Mouse (Mus musculus) embryonic facial prominence, embryonic 12.5 days (tissue): ENCODE data around the gene Maml3. TPM values are rescaled to one million over a fixed set of nuclear protein-coding genes. Genes with fewer than 3 reads are reported as not detected.

ENCODE experiments used
- ATAC-seq: fragments of 200-750 bp; cut with Nextera tagmentation; 2 replicates; pipeline ENCODE4 v1.8.0; 2017; ENCODE audit not compliant: insufficient number of reproducible peaks, insufficient read depth, low FRiP score, low TSS enrichment
- H3K27ac ChIP-seq: fragments of 300-500 bp; sonication (generic); 2 replicates; pipeline ENCODE4 v1.5.1; 2016; ENCODE audit warnings: mild to moderate bottlenecking
- H3K27me3 ChIP-seq: fragments of 300-500 bp; sonication (generic); 2 replicates; pipeline ENCODE4 v1.6.1; 2016; ENCODE audit warnings: mild to moderate bottlenecking, moderate library complexity
- H3K36me3 ChIP-seq: fragments of 300-500 bp; sonication (generic); 2 replicates; pipeline ENCODE4 v1.6.1; 2016; ENCODE audit warnings: mild to moderate bottlenecking
- H3K4me1 ChIP-seq: fragments of 300-500 bp; sonication (generic); 2 replicates; pipeline ENCODE4 v1.6.1; 2016
- H3K4me2 ChIP-seq: fragments of 300-500 bp; sonication (generic); replicated peaks from 2 replicates; pipeline ENCODE4 v1.6.1; 2016; ENCODE audit warnings: mild to moderate bottlenecking, moderate library complexity
- H3K4me3 ChIP-seq: fragments of 300-500 bp; sonication (generic); 2 replicates; pipeline ENCODE4 v1.5.1; 2016; ENCODE audit warnings: mild to moderate bottlenecking
- H3K9ac ChIP-seq: fragments of 300-500 bp; sonication (generic); 2 replicates; pipeline ENCODE4 v1.6.1; 2016; ENCODE audit warnings: mild to moderate bottlenecking, moderate library complexity
- H3K9me3 ChIP-seq: fragments of 300-500 bp; sonication (generic); 2 replicates; pipeline ENCODE4 v1.6.1; 2016; ENCODE audit warnings: mild to moderate bottlenecking, moderate library complexity
- WGBS: fragments of 180-500 bp; shearing (Covaris S2); methylation state at CpG from one replicate; pipeline ENCODE4 v1.1.7; 2016; 5-methylcytosine and 5-hydroxymethylcytosine counted together
- polyA plus RNA-seq: library from polyadenylated mRNA; unstranded; fragments of >200 nt; fragmentation: Nextera tagmentation; extraction: Ambion mirVana; gene quantifications from 2 replicates; pipeline ENCODE4 v1.2.1, GENCODE M21; 2016

Maml3 gene
- polyA plus RNA-seq, 1 experiment from 2014 or later: 6.4 TPM

DNA sequence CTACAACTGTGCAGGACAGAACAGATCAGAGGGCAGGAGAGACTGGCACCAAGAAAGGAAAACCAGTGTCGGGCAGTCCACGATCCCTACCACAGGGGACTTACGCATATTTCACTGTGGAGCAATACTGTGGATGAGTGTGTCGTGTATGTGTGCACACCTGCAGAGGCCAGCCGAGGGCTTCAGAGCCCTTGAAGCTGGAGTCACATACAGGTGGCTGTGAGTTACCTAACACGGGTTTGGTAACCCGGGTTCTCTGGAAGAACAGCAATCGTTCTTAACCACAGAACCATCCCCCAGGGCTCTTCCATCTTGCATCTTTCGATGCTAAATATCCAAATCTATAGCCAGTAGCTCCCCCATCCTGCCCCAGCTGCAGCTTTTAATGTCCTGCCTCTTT is 228.1 kb downstream of the Maml3 start:
- Histone ChIP-seq H3K4me2 (no peak overlapping the region), H3K27ac (no peak overlapping the region), H3K9ac (no peak overlapping the region), H3K4me1 (peaks cover 20% of the 10 kb centered on the region), H3K4me3 (no peak overlapping the region), H3K9me3 (no peaks in the 10 kb centered on the region), H3K27me3 (no peaks in the 10 kb centered on the region), H3K36me3 (no peaks in the 10 kb centered on the region)
- 90% methylated on average over 9 of the region's 9 CpGs for WGBS
- ATAC-seq: no peak

DNA sequence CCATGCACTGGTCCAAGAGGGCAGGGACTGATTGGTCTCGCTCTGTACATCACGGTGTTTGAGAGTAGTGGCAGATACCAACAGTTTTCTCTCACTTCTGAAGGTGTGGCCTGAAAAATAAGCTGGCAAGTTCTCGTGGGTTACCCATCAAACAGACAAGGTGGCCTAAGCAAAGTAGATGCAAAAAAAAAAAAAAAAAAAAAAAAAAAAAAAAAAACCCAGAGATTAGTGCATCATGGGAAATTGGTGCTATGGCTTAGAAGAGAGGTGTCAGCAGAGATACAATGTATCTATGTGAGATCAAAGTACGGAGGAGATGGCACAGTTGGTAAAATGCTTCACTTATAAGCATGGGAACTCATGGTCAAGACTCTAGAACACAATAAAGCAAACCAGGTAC is 229.2 kb downstream of the Maml3 start:
- no peaks in the 10 kb centered on the region for H3K36me3 ChIP-seq
- WGBS: 89% methylated on average over 4 of the region's 4 CpGs
- H3K4me2 ChIP-seq: no peak overlapping the region
- no peaks in the 10 kb centered on the region for H3K9me3 ChIP-seq
- no peak overlapping the region for H3K4me3 ChIP-seq
- H3K27ac ChIP-seq: no peak overlapping the region
- no peaks in the 10 kb centered on the region for H3K27me3 ChIP-seq
- no peak overlapping the region for H3K9ac ChIP-seq
- H3K4me1 ChIP-seq: peaks cover 13% of the 10 kb centered on the region
- ATAC-seq: no peak

DNA sequence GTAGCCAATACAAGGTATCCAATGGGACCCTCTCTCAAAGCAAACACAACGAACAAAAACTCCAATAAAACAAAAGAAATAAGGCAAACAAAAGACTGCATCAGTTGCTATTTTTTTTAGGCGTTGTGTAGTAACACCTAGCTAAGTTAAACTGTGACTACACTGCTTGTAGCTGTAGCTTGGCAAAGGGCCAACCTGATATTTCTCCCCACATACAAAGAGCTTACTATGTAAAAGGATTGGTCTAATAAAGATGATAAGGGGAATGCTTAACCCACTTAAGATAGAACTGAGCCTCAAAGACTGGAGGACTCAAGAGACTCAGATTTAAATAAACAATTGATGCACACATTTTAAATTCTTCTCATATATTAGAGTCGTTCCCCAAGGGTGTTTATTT is 230.6 kb downstream of the Maml3 start:
- peaks cover 12% of the 10 kb centered on the region for H3K4me1 ChIP-seq
- no peak overlapping the region for H3K27ac ChIP-seq
- no peak overlapping the region for H3K4me2 ChIP-seq
- H3K9me3 ChIP-seq: no peaks in the 10 kb centered on the region
- no peak overlapping the region for H3K9ac ChIP-seq
- H3K27me3 ChIP-seq: no peaks in the 10 kb centered on the region
- H3K4me3 ChIP-seq: no peak overlapping the region
- no peaks in the 10 kb centered on the region for H3K36me3 ChIP-seq
- ATAC-seq: no peak
- 82% methylated on average over 3 of the region's 3 CpGs for WGBS

DNA sequence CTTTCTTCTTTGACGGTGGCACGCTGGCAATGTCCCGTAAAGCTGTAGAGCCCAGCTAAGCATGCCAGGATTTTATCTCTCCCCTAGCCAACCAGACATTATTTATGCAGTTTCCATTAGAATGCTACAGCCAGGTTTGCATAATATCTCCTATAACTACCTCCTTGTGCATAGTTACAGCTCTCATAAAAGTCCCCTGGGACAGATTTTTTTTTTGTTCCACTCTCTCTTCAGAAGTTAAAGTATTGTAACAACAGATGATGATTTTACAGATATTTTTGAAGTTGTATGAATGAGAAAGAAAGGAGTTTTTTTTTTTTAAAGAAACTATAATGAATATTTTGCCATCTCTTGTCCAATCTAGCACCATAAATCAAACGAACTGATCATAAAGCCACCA is 232.1 kb downstream of the Maml3 start:
- WGBS: 80% methylated on average over 4 of the region's 4 CpGs
- Histone ChIP-seq H3K27ac (no peak overlapping the region), H3K4me2 (no peak overlapping the region), H3K36me3 (no peaks in the 10 kb centered on the region), H3K9ac (no peak overlapping the region), H3K4me3 (no peak overlapping the region), H3K27me3 (no peaks in the 10 kb centered on the region), H3K9me3 (no peaks in the 10 kb centered on the region), H3K4me1 (peaks cover 22% of the 10 kb centered on the region)
- no peak for ATAC-seq

DNA sequence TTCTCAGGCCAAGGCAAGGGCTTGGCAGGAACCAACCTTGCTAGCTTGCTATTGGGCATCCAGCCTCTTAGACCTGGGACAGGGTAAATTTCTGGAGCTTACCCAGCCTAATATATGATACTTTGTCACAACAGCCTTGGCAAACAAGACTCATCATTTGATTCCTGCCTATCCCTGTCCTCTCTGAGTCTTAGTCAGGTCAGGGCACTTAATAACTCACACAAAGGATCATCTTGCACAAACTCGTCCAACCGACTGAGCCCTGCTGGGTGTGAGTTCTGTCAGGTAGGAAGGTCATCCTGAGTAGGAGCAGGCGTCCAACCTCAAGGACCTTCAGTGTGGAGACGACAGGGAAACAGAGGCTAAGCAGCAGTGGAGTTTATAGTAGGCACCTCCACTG is 233.5 kb downstream of the Maml3 start:
- Histone ChIP-seq H3K27me3 (no peaks in the 10 kb centered on the region), H3K4me2 (no peak overlapping the region), H3K4me1 (peaks cover 22% of the 10 kb centered on the region), H3K9ac (no peak overlapping the region), H3K9me3 (no peaks in the 10 kb centered on the region), H3K27ac (no peak overlapping the region), H3K4me3 (no peak overlapping the region), H3K36me3 (no peaks in the 10 kb centered on the region)
- 63% methylated on average over 4 of the region's 4 CpGs for WGBS
- ATAC-seq: no peak

DNA sequence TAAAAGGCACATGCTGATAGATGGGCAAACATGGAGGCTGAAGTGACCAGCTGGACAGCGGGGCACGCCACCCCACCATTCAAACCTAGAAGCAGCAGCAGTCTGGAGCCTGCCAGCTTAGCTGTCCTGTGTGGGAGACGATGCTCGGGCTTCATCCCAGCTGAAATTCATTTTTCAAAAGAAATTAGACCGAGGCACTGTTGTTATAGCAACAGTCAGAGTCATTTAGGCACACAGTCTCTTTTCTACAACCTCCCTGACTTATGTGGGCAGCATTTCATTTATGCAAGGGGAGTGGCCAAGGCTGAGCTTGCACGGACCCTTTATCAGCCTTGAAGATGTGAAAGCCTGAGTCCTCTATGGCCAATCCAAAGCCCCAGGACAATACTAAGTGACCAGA is 234.9 kb downstream of the Maml3 start:
- Histone ChIP-seq H3K36me3 (no peaks in the 10 kb centered on the region), H3K27me3 (no peaks in the 10 kb centered on the region), H3K4me1 (peaks cover 24% of the 10 kb centered on the region), H3K4me3 (no peak overlapping the region), H3K9ac (no peak overlapping the region), H3K4me2 (no peak overlapping the region), H3K9me3 (no peaks in the 10 kb centered on the region), H3K27ac (no peak overlapping the region)
- 49% methylated on average over 6 of the region's 6 CpGs for WGBS
- ATAC-seq: no peak

DNA sequence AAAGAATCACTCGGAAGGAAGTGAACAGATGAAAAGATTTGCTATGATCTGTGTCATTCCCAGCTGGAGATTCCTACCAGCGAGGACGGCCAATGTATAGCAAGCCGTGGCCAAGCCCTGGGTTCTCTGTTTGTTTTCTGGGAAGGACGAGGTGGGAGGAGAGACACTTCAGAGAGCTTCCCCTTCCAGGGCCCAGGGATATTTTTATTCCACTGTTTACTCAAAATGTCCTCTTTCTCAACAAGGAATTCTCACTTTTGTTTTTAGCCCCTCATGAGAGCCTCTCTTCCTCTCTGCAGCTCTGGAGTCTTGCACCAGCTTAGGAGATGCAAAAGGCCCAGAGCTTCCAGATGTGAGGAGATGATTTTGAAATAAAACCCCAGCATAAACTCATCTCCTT is 236.0 kb downstream of the Maml3 start:
- no peak for ATAC-seq
- Histone ChIP-seq H3K9ac (no peak overlapping the region), H3K4me1 (peaks cover 24% of the 10 kb centered on the region), H3K4me3 (no peak overlapping the region), H3K9me3 (no peaks in the 10 kb centered on the region), H3K27me3 (no peaks in the 10 kb centered on the region), H3K27ac (no peak overlapping the region), H3K36me3 (no peaks in the 10 kb centered on the region), H3K4me2 (no peak overlapping the region)
- WGBS: 55% methylated on average over 5 of the region's 5 CpGs

DNA sequence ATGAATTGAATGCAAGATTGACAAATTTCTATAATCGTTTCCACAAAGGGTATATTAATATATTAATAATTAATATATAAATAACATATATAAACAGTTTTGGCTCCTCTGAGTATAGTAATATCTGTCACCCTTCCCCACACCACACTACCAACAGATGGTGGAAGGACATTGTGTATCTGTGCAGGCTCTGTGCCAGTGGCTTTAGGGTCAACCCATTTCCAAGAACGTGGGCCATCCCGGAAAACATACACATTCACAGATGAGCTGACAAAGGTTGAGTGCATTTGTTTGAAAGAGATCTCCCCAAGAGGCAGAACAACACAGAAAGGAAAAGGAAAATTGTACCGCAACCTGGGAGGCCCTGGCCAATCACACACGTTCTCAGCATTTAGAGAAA is 238.4 kb downstream of the Maml3 start:
- WGBS: 88% methylated on average over 5 of the region's 5 CpGs
- Histone ChIP-seq H3K9ac (no peak overlapping the region), H3K27ac (no peak overlapping the region), H3K4me2 (no peak overlapping the region), H3K9me3 (no peaks in the 10 kb centered on the region), H3K36me3 (no peaks in the 10 kb centered on the region), H3K4me3 (no peak overlapping the region), H3K27me3 (no peaks in the 10 kb centered on the region), H3K4me1 (peaks cover 30% of the 10 kb centered on the region)
- ATAC-seq: no peak

DNA sequence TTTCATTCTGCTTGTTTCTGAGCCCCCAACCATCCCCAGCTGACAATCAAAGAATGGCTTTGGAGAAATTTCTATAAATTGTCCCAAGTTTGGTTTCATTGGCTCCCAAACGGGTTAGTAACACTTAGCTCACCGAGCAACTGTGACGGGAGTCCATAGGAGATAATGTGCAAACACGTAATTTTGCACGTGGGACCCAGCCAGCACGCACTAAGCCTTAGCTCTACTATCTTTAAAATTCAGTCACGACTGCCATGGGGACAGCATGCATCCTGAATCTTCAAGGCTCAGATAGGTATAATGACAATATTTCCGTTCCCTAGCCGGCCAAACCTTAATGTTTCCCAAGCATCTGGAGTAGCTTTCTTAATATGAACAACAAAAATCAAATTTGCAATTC is 243.2 kb downstream of the Maml3 start:
- ATAC-seq: no peak
- no peak overlapping the region for H3K4me3 ChIP-seq
- 85% methylated on average over 9 of the region's 9 CpGs for WGBS
- peaks cover 1% of the 10 kb centered on the region; the same call in 1 of the 2 replicates for H3K36me3 ChIP-seq
- no peak overlapping the region for H3K9ac ChIP-seq
- H3K27ac ChIP-seq: no peak overlapping the region
- no peaks in the 10 kb centered on the region for H3K9me3 ChIP-seq
- no peaks in the 10 kb centered on the region for H3K27me3 ChIP-seq
- H3K4me1 ChIP-seq: peaks cover 21% of the 10 kb centered on the region; the same call in 1 of the 2 replicates
- H3K4me2 ChIP-seq: no peak overlapping the region

DNA sequence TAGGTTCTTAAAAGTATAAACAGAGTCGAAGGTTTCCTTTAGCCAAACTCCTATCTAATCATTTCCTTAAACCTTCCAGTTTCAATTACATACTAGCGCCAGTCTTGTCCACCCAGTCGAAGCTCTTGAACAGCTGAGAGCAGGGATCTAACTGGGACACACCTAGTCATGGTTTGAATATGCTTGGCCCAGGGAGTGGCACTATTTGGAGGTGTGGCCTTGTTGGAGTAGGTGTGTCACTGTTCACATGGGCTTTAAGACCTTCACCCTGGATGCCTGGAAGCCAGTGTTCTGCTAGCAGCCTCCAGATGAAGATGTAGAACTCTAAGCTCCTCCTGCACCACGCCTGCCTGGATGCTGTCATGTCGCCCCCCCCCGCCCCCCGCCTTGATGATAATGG is 244.4 kb downstream of the Maml3 start:
- H3K4me3 ChIP-seq: no peak overlapping the region
- 92% methylated on average over 7 of the region's 7 CpGs for WGBS
- ATAC-seq: no peak

DNA sequence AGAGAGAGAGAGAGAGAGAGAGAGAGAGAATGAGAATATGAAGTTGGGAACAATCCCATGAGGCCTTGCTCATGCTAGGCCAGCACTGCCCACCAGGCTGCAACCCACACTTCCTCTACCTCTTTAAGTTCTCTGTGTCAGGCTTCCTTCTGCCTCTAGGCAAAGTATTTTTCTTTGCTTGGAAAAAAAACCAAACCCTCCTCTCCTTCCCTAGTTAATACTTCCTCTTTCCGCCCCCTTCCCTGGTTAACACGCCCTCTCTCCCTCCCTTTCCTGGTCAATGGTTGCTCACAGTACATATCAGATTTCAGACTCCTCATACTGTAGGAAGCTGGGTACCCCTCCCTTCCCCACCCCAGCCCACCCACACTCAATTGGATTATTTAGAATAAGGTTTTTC is 245.7 kb downstream of the Maml3 start:
- Histone ChIP-seq H3K4me1 (peaks cover 19% of the 10 kb centered on the region; the same call in 1 of the 2 replicates), H3K27me3 (no peaks in the 10 kb centered on the region), H3K9ac (no peak overlapping the region), H3K4me2 (no peak overlapping the region), H3K9me3 (no peaks in the 10 kb centered on the region), H3K36me3 (peaks cover 13% of the 10 kb centered on the region), H3K4me3 (no peak overlapping the region), H3K27ac (no peak overlapping the region)
- WGBS: 15% methylated on average over 2 of the region's 2 CpGs
- ATAC-seq: no peak

More for the DNA sequence above, 244.4 kb downstream of the Maml3 start:
- H3K36me3 ChIP-seq: peaks cover 10% of the 10 kb centered on the region; the same call in 1 of the 2 replicates
- H3K4me2 ChIP-seq: no peak overlapping the region
- H3K27ac ChIP-seq: no peak overlapping the region
- H3K9me3 ChIP-seq: no peaks in the 10 kb centered on the region
- no peak overlapping the region for H3K9ac ChIP-seq
- H3K27me3 ChIP-seq: no peaks in the 10 kb centered on the region
- H3K4me1 ChIP-seq: peaks cover 20% of the 10 kb centered on the region; the same call in 1 of the 2 replicates

DNA sequence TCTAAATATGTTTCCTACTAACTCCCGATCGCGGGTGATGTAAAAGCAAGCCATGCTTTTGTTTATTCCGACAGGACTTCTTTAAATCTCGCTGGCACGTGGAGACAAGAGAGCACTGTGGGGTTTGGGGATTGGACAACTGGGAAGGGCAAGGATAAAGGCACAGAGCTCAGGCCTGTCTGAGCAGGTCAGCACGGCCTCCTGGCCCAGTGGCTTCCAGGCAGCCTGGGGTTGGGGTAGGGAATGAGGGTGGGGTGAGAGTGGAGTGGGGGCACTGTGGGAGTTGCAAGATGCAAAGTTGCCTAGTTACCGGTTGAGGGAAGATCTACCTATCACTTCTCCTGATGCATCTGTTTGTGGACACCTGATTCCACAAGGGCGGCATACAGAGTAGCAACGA is 250.7 kb downstream of the Maml3 start:
- ATAC-seq: no peak
- no peak overlapping the region for H3K27ac ChIP-seq
- H3K9me3 ChIP-seq: no peaks in the 10 kb centered on the region
- 0 out of 2 replicates have a peak, but pooled peaks cover 5% of the 10 kb centered on the region for H3K4me1 ChIP-seq
- H3K9ac ChIP-seq: no peak overlapping the region
- H3K4me2 ChIP-seq: no peak overlapping the region
- 79% methylated on average over 10 of the region's 10 CpGs for WGBS
- H3K27me3 ChIP-seq: no peaks in the 10 kb centered on the region
- no peak overlapping the region for H3K4me3 ChIP-seq
- H3K36me3 ChIP-seq: peaks cover 13% of the 10 kb centered on the region

DNA sequence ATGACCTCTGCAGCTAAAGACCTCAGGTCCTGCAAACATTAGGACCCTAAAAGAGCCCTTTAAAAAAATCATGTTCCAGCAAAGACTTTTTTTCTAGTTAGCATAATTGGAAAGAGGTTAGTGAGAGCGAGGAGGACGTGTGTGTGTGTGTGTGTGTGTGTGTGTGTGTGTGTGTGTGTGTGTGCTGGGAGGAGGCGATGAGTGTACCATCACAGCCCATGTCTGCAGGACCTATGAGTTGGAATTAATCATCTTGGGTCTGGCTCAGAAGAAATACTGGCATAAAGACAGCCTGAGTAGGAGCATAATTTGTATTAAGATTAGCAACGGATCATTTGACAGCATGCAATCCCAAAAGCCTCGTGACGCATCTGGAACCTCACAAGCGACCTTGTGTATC is 251.3 kb downstream of the Maml3 start:
- Histone ChIP-seq H3K9me3 (no peaks in the 10 kb centered on the region), H3K36me3 (peaks cover 13% of the 10 kb centered on the region), H3K27me3 (no peaks in the 10 kb centered on the region), H3K4me3 (no peak overlapping the region), H3K4me2 (no peak overlapping the region), H3K4me1 (no peaks in the 10 kb centered on the region), H3K27ac (no peak overlapping the region), H3K9ac (no peak overlapping the region)
- WGBS: 82% methylated on average over 7 of the region's 7 CpGs
- ATAC-seq: no peak
